Mouse (Mus musculus) yolk sac, embryonic 10.5 days (tissue): ENCODE results near the gene Psmc4.
A peak's percentile ranks its signal among the peaks of the same experiment; 100 is the strongest.

Source experiments
- DNase-seq: peaks from one replicate; pipeline ENCODE4 v3.0.0-alpha.2; 2017; ENCODE audit warnings: low spot score

The Psmc4 gene

GRCm38 (mm10) chr7:28049476-28050409 lies at the start of gene Psmc4:
TSS of gene Psmc4 (minus strand) at chr7:28050101.
- DNase-seq = peak; percentile 96

- no peak for DNase-seq
Measured at GRCm38 (mm10) chr7:28099101-28099500, 49.2 kb upstream of the Psmc4 start.

GRCm38 (mm10) chr7:28093541-28093940 lies 43.6 kb upstream of the Psmc4 start:
- no peak for DNase-seq

- DNase-seq = no peak
Measured at GRCm38 (mm10) chr7:28086236-28086635, 36.3 kb upstream of the Psmc4 start.

GRCm38 (mm10) chr7:28084215-28084614 lies 34.3 kb upstream of the Psmc4 start:
- no peak for DNase-seq

- DNase-seq = no peak
Measured at GRCm38 (mm10) chr7:28070531-28071298, 20.8 kb upstream of the Psmc4 start, which contains the start of gene Fcgbp. TSS of gene Fcgbp (plus strand) at chr7:28071236.

- DNase-seq = no peak
Measured at GRCm38 (mm10) chr7:28069546-28070172, 19.8 kb upstream of the Psmc4 start.

- no peak for DNase-seq
Measured at GRCm38 (mm10) chr7:28068661-28069060, 18.8 kb upstream of the Psmc4 start.

- no peak for DNase-seq
Measured at GRCm38 (mm10) chr7:28059972-28060371, 10.1 kb upstream of the Psmc4 start.

GRCm38 (mm10) chr7:28053046-28053930 lies 3.4 kb upstream of the Psmc4 start:
- DNase-seq = no peak

GRCm38 (mm10) chr7:28050584-28050983 lies 683 bp upstream of the Psmc4 start:
- DNase-seq = no peak

- DNase-seq = no peak
Measured at GRCm38 (mm10) chr7:28044524-28044923, 5.4 kb downstream of the Psmc4 start.

- DNase-seq = no peak
Measured at GRCm38 (mm10) chr7:28014445-28014810, 35.5 kb downstream of the Psmc4 start.

- peak; percentile 75 for DNase-seq
Measured at GRCm38 (mm10) chr7:28013549-28014444, 36.1 kb downstream of the Psmc4 start, which contains the start of gene Zfp850. TSS of gene Zfp850 (minus strand) at chr7:28014115.

- no peak for DNase-seq
Measured at GRCm38 (mm10) chr7:28010271-28010670, 39.6 kb downstream of the Psmc4 start.
